15 mouse cellular contexts compared by ENCODE assay signal in genomic region chr7:67142347-67143015, GRCm38 (mm10).
DNase-seq lines count a peak whose midpoint lies in the region; ATAC-seq lines count a peak whose summit lies in the region.
"Had no signal": no experiment of that assay in that cellular context is flagged by ENCODE, and none has a peak within 500 bp of the region (broad histone marks: within the 10 kb centered on the region; RNA-seq: fewer than 3 reads in every experiment).

No protein-coding gene starts in this region.

- peaks cover 15% of the 10 kb centered on the region for H3K4me1 ChIP-seq in heart, embryonic 11.5 days (ENCODE audit: control insufficient read depth, insufficient read depth, low read length)
- peaks cover 3% of the 10 kb centered on the region; the same call in 1 of the 2 replicates for H3K4me1 ChIP-seq in neural tube, embryonic 11.5 days (ENCODE audit: control insufficient read depth, insufficient read depth, low read length)
- peaks cover 23% of the 10 kb centered on the region for H3K4me1 ChIP-seq in neural tube, embryonic 15.5 days
- no peaks in the 10 kb centered on the region for H3K4me1 ChIP-seq in hindbrain, embryonic 11.5 days (replicated peaks; ENCODE audit: control insufficient read depth, insufficient read depth, low read length)
- H3K4me1 ChIP-seq in midbrain, embryonic 16.5 days (ENCODE audit: control insufficient read depth, insufficient read depth, low read length): peaks cover 4% of the 10 kb centered on the region

- no peaks in the 10 kb centered on the region for H3K27me3 ChIP-seq in heart, embryonic 11.5 days (ENCODE audit: control insufficient read depth, insufficient read depth, low read length)
- no peaks in the 10 kb centered on the region for H3K27me3 ChIP-seq in neural tube, embryonic 11.5 days (ENCODE audit: control insufficient read depth, insufficient read depth, low read length)
- no peaks in the 10 kb centered on the region for H3K27me3 ChIP-seq in neural tube, embryonic 15.5 days (replicated peaks)
- H3K27me3 ChIP-seq in hindbrain, embryonic 11.5 days (ENCODE audit: control insufficient read depth, insufficient read depth, low read length): no peaks in the 10 kb centered on the region
- H3K27me3 ChIP-seq in midbrain, embryonic 16.5 days (ENCODE audit: control insufficient read depth, insufficient read depth, low read depth, low read length): no peaks in the 10 kb centered on the region
- H3K27me3 ChIP-seq: hindbrain, embryonic 15.5 days; stomach, embryonic 15.5 days had no signal

- H3K9me3 ChIP-seq in heart, embryonic 11.5 days (replicated peaks; ENCODE audit: control insufficient read depth, low read length): no peaks in the 10 kb centered on the region
- no peaks in the 10 kb centered on the region for H3K9me3 ChIP-seq in neural tube, embryonic 11.5 days (ENCODE audit: control insufficient read depth, low read length)
- no peaks in the 10 kb centered on the region for H3K9me3 ChIP-seq in neural tube, embryonic 15.5 days (replicated peaks)
- no peaks in the 10 kb centered on the region for H3K9me3 ChIP-seq in hindbrain, embryonic 11.5 days (ENCODE audit: control insufficient read depth, low read length)
- H3K9me3 ChIP-seq in midbrain, embryonic 16.5 days (replicated peaks; ENCODE audit: control insufficient read depth, low read length, poor library complexity, severe bottlenecking): no peaks in the 10 kb centered on the region
- H3K9me3 ChIP-seq: hindbrain, embryonic 15.5 days; stomach, embryonic 15.5 days had no signal

- no peak for ATAC-seq in heart, embryonic 11.5 days (replicated peaks; ENCODE audit: insufficient number of reproducible peaks, low FRiP score, low TSS enrichment)
- ATAC-seq in neural tube, embryonic 11.5 days (ENCODE audit: insufficient read depth, low FRiP score, low TSS enrichment): no peak
- no peak; the same call in 1 of the 2 replicates for ATAC-seq in neural tube, embryonic 15.5 days (ENCODE audit: low FRiP score)
- no peak for ATAC-seq in hindbrain, embryonic 11.5 days (ENCODE audit: low FRiP score)
- peak; percentile 42; the same call in 1 of the 2 replicates for ATAC-seq in midbrain, embryonic 16.5 days
- ATAC-seq: forebrain, embryonic 16.5 days had no signal

- no peak overlapping the region for H3K4me3 ChIP-seq in heart, embryonic 11.5 days (ENCODE audit: low read depth, low read length)
- H3K4me3 ChIP-seq in neural tube, embryonic 11.5 days (ENCODE audit: low read depth, low read length): no peak overlapping the region
- no peak overlapping the region for H3K4me3 ChIP-seq in neural tube, embryonic 15.5 days (replicated peaks)
- no peak overlapping the region for H3K4me3 ChIP-seq in hindbrain, embryonic 11.5 days (ENCODE audit: low read depth, low read length)
- H3K4me3 ChIP-seq in midbrain, embryonic 16.5 days (ENCODE audit: low read depth, low read length): no peak overlapping the region
- H3K4me3 ChIP-seq: hindbrain, embryonic 15.5 days; stomach, embryonic 15.5 days had no signal

- H3K9ac ChIP-seq in heart, embryonic 11.5 days (ENCODE audit: low read depth, low read length): peak overlapping the region; percentile 30; the same call in 1 of the 2 replicates
- H3K9ac ChIP-seq in neural tube, embryonic 11.5 days (ENCODE audit: low read length): no peak overlapping the region
- H3K9ac ChIP-seq in neural tube, embryonic 15.5 days (replicated peaks): no peak overlapping the region
- no peak overlapping the region for H3K9ac ChIP-seq in hindbrain, embryonic 11.5 days (ENCODE audit: low read depth, low read length)
- H3K9ac ChIP-seq in midbrain, embryonic 16.5 days (ENCODE audit: low read depth, low read length): no peak overlapping the region
- H3K9ac ChIP-seq: hindbrain, embryonic 15.5 days; liver, embryonic 14.5 days; stomach, embryonic 15.5 days had no signal

- H3K4me2 ChIP-seq in heart, embryonic 11.5 days: peak overlapping the region; percentile 23; the same call in 1 of the 2 replicates
- no peak overlapping the region for H3K4me2 ChIP-seq in neural tube, embryonic 11.5 days (ENCODE audit: low read depth)
- H3K4me2 ChIP-seq in neural tube, embryonic 15.5 days: no peak overlapping the region
- no peak overlapping the region for H3K4me2 ChIP-seq in hindbrain, embryonic 11.5 days (replicated peaks; ENCODE audit: low read depth, low read length)
- no peak overlapping the region for H3K4me2 ChIP-seq in midbrain, embryonic 16.5 days (ENCODE audit: low read length)
- H3K4me2 ChIP-seq: hindbrain, embryonic 15.5 days; stomach, embryonic 15.5 days had no signal

- intact Hi-C loops in heart, postnatal 36 days (cut with DNase I): no loop called here

- no peak overlapping the region for H3K27ac ChIP-seq in heart, embryonic 11.5 days (ENCODE audit: low read depth, low read length)
- no peak overlapping the region for H3K27ac ChIP-seq in neural tube, embryonic 11.5 days (ENCODE audit: low read depth, low read length)
- no peak overlapping the region for H3K27ac ChIP-seq in neural tube, embryonic 15.5 days (replicated peaks)
- H3K27ac ChIP-seq in hindbrain, embryonic 11.5 days (ENCODE audit: low read depth, low read length): no peak overlapping the region
- H3K27ac ChIP-seq in midbrain, embryonic 16.5 days (ENCODE audit: low read length): no peak overlapping the region
- H3K27ac ChIP-seq: hindbrain, embryonic 15.5 days; liver, embryonic 14.5 days; stomach, embryonic 15.5 days had no signal

- DNase-seq in heart, postnatal 36 days: no peak
- peak; percentile 9 for DNase-seq in neural tube, embryonic 11.5 days (ENCODE audit: low spot score)
- peak; percentile 8 for DNase-seq in hindbrain, embryonic 11.5 days (ENCODE audit: low spot score)
- DNase-seq in gastrocnemius, postnatal 25 days: no peak
- no peak for DNase-seq in left cerebral cortex, adult 8-10 months (ENCODE audit: low spot score in 2 of 2)
- DNase-seq: B cell, adult 2 months; cerebellum, postnatal 36 days; lung, postnatal 4 days had no signal

- 8% methylated on average over 11 of the region's 11 CpGs for WGBS in heart, embryonic 11.5 days (ENCODE audit: insufficient replicate concordance)
- 6% methylated on average over 11 of the region's 11 CpGs for WGBS in neural tube, embryonic 11.5 days
- WGBS in neural tube, embryonic 15.5 days: 8% methylated on average over 11 of the region's 11 CpGs
- WGBS in hindbrain, embryonic 11.5 days: 35% methylated on average over 11 of the region's 11 CpGs
- 25% methylated on average over 11 of the region's 11 CpGs for WGBS in midbrain, embryonic 16.5 days

- H3K36me3 ChIP-seq in heart, embryonic 11.5 days (ENCODE audit: control insufficient read depth, insufficient read depth, low read length): no peaks in the 10 kb centered on the region
- no peaks in the 10 kb centered on the region for H3K36me3 ChIP-seq in neural tube, embryonic 11.5 days (ENCODE audit: control insufficient read depth, insufficient read depth, low read length)
- no peaks in the 10 kb centered on the region for H3K36me3 ChIP-seq in neural tube, embryonic 15.5 days
- no peaks in the 10 kb centered on the region for H3K36me3 ChIP-seq in hindbrain, embryonic 11.5 days (ENCODE audit: control insufficient read depth, insufficient read depth, low read length)
- H3K36me3 ChIP-seq in midbrain, embryonic 16.5 days (ENCODE audit: control insufficient read depth, insufficient read depth, low read length): no peaks in the 10 kb centered on the region
- H3K36me3 ChIP-seq: hindbrain, embryonic 15.5 days; stomach, embryonic 15.5 days had no signal

Comparison
In these comparisons a context has a peak if more than half of its experiments do, and no peak if none do; other contexts are left out.
1. DNase-seq: peak in neural tube, embryonic 11.5 days (single experiment) and hindbrain, embryonic 11.5 days (single experiment); none in heart, postnatal 36 days (0 of 2), gastrocnemius, postnatal 25 days (single experiment) and left cerebral cortex, adult 8-10 months (0 of 2).